Mouse (Mus musculus): Measurements from ENCODE around the gene Hist1h2bh. TPM values are rescaled to one million over a fixed set of nuclear protein-coding genes. Genes with fewer than 3 reads are reported as not detected.

The Hist1h2bh gene
- polyA plus RNA-seq, 1 experiment from 2014 or later, result 0.61 TPM

Small RNA genes lying within 50 kb of the gene (microRNA-seq; reads per million reads assigned to microRNA genes)
- not detected for gene Gm44297
- not detected for gene Gm44359
- gene Gm44394, result not detected
- gene n-TStga1, result 0.59 reads per million

Other genes with a start within 250 kb of the Hist1h2bh start
- 51.6 and 60.7 TPM in 2 replicates for gene Zfp322a, start 174.2 kb downstream of the Hist1h2bh start, polyA plus RNA-seq (2015; fragmentation: Nextera tagmentation; extraction: Ambion mirVana)
- gene Abt1, start 119.5 kb downstream of the Hist1h2bh start, polyA plus RNA-seq (2015; fragmentation: Nextera tagmentation; extraction: Ambion mirVana), result 9.5 and 10.3 TPM in 2 replicates
- 0.07 TPM in 1 of 2 replicates, not detected in the other for gene Btn1a1, start 77.5 kb downstream of the Hist1h2bh start, polyA plus RNA-seq (2015; fragmentation: Nextera tagmentation; extraction: Ambion mirVana)
- gene Btn2a2, start 54.5 kb downstream of the Hist1h2bh start, polyA plus RNA-seq (2015; fragmentation: Nextera tagmentation; extraction: Ambion mirVana), result 0.12 and 0.21 TPM in 2 replicates
- 2.4 and 2.6 TPM in 2 replicates for gene Hist1h4h, start 12.3 kb downstream of the Hist1h2bh start, polyA plus RNA-seq (2015; fragmentation: Nextera tagmentation; extraction: Ambion mirVana)
- gene Hist1h2af, start 9.5 kb downstream of the Hist1h2bh start, polyA plus RNA-seq (2015; fragmentation: Nextera tagmentation; extraction: Ambion mirVana), result 0.95 TPM in 1 of 2 replicates, not detected in the other
- 1.1 and 1.3 TPM in 2 replicates for gene Hist1h3g, start 8.0 kb downstream of the Hist1h2bh start, polyA plus RNA-seq (2015; fragmentation: Nextera tagmentation; extraction: Ambion mirVana)
- gene Hist1h3f, start 660 bp upstream of the Hist1h2bh start, polyA plus RNA-seq (2015; fragmentation: Nextera tagmentation; extraction: Ambion mirVana), result not detected in 2 replicates
- gene Hist1h4f, start 8.3 kb upstream of the Hist1h2bh start, polyA plus RNA-seq (2015; fragmentation: Nextera tagmentation; extraction: Ambion mirVana), result not detected in 2 replicates
- gene Hist1h1d, start 9.9 kb upstream of the Hist1h2bh start, polyA plus RNA-seq (2015; fragmentation: Nextera tagmentation; extraction: Ambion mirVana), result 0.11 and 0.22 TPM in 2 replicates
- gene Hist1h3e, start 19.0 kb upstream of the Hist1h2bh start, polyA plus RNA-seq (2015; fragmentation: Nextera tagmentation; extraction: Ambion mirVana), result 2.0 and 3.2 TPM in 2 replicates
- gene Hist1h2ae, start 27.8 kb upstream of the Hist1h2bh start, polyA plus RNA-seq (2015; fragmentation: Nextera tagmentation; extraction: Ambion mirVana), result 12.3 and 18.7 TPM in 2 replicates
- 2.2 and 3.5 TPM in 2 replicates for gene Hist1h2bg, start 28.0 kb upstream of the Hist1h2bh start, polyA plus RNA-seq (2015; fragmentation: Nextera tagmentation; extraction: Ambion mirVana)
- 0.81 and 1.6 TPM in 2 replicates for gene Hist1h2bf, start 30.8 kb upstream of the Hist1h2bh start, polyA plus RNA-seq (2015; fragmentation: Nextera tagmentation; extraction: Ambion mirVana)
- 1.2 and 1.3 TPM in 2 replicates for gene Hist1h2ad, start 31.0 kb upstream of the Hist1h2bh start, polyA plus RNA-seq (2015; fragmentation: Nextera tagmentation; extraction: Ambion mirVana)
- gene Hist1h3d, start 32.4 kb upstream of the Hist1h2bh start, polyA plus RNA-seq (2015; fragmentation: Nextera tagmentation; extraction: Ambion mirVana), result 0.63 and 2.0 TPM in 2 replicates
- gene Hist1h4d, start 38.2 kb upstream of the Hist1h2bh start, polyA plus RNA-seq (2015; fragmentation: Nextera tagmentation; extraction: Ambion mirVana), result 37.3 and 43.1 TPM in 2 replicates
- gene Hist1h2be, start 77.7 kb upstream of the Hist1h2bh start, polyA plus RNA-seq (2015; fragmentation: Nextera tagmentation; extraction: Ambion mirVana), result 1.6 and 2.1 TPM in 2 replicates
- gene Hist1h1e, start 79.2 kb upstream of the Hist1h2bh start, polyA plus RNA-seq (2015; fragmentation: Nextera tagmentation; extraction: Ambion mirVana), result 6.1 and 8.1 TPM in 2 replicates
- 0.40 and 0.66 TPM in 2 replicates for gene Hist1h2ac, start 140.6 kb upstream of the Hist1h2bh start, polyA plus RNA-seq (2015; fragmentation: Nextera tagmentation; extraction: Ambion mirVana)
- 25.7 and 28.2 TPM in 2 replicates for gene Hist1h2bc, start 140.8 kb upstream of the Hist1h2bh start, polyA plus RNA-seq (2015; fragmentation: Nextera tagmentation; extraction: Ambion mirVana)
- gene Hist1h1t, start 152.4 kb upstream of the Hist1h2bh start, polyA plus RNA-seq (2015; fragmentation: Nextera tagmentation; extraction: Ambion mirVana), result not detected in 2 replicates
- gene Hist1h4c, start 155.1 kb upstream of the Hist1h2bh start, polyA plus RNA-seq (2015; fragmentation: Nextera tagmentation; extraction: Ambion mirVana), result 2.3 and 2.5 TPM in 2 replicates
- 3.7 and 4.0 TPM in 2 replicates for gene Hfe, start 167.5 kb upstream of the Hist1h2bh start, polyA plus RNA-seq (2015; fragmentation: Nextera tagmentation; extraction: Ambion mirVana)
- 12.5 and 13.1 TPM in 2 replicates for gene Hist1h1c, start 195.4 kb upstream of the Hist1h2bh start, polyA plus RNA-seq (2015; fragmentation: Nextera tagmentation; extraction: Ambion mirVana)
- 1.5 and 2.7 TPM in 2 replicates for gene Hist1h3c, start 202.2 kb upstream of the Hist1h2bh start, polyA plus RNA-seq (2015; fragmentation: Nextera tagmentation; extraction: Ambion mirVana)
- gene Hist1h2bb, start 203.3 kb upstream of the Hist1h2bh start, polyA plus RNA-seq (2015; fragmentation: Nextera tagmentation; extraction: Ambion mirVana), result not detected in 2 replicates
- 5.1 and 9.7 TPM in 2 replicates for gene Hist1h2ab, start 207.7 kb upstream of the Hist1h2bh start, polyA plus RNA-seq (2015; fragmentation: Nextera tagmentation; extraction: Ambion mirVana)
- 0.96 and 2.3 TPM in 2 replicates for gene Hist1h3b, start 208.9 kb upstream of the Hist1h2bh start, polyA plus RNA-seq (2015; fragmentation: Nextera tagmentation; extraction: Ambion mirVana)
- gene Hist1h4b, start 213.6 kb upstream of the Hist1h2bh start, polyA plus RNA-seq (2015; fragmentation: Nextera tagmentation; extraction: Ambion mirVana), result 2.3 TPM in 1 of 2 replicates, not detected in the other
- gene Hist1h4a, start 217.8 kb upstream of the Hist1h2bh start, polyA plus RNA-seq (2015; fragmentation: Nextera tagmentation; extraction: Ambion mirVana), result 1.1 TPM in 1 of 2 replicates, not detected in the other
- 1.1 and 1.5 TPM in 2 replicates for gene Hist1h3a, start 219.0 kb upstream of the Hist1h2bh start, polyA plus RNA-seq (2015; fragmentation: Nextera tagmentation; extraction: Ambion mirVana)
- gene Hist1h1a, start 220.3 kb upstream of the Hist1h2bh start, polyA plus RNA-seq (2015; fragmentation: Nextera tagmentation; extraction: Ambion mirVana), result not detected in 2 replicates
- not detected in 2 replicates for gene Trim38, start 226.5 kb upstream of the Hist1h2bh start, polyA plus RNA-seq (2015; fragmentation: Nextera tagmentation; extraction: Ambion mirVana)

Data from neural tube, embryonic 13.5 days (tissue).